Mouse (Mus musculus) kidney, adult 11 months (tissue): Measurements from ENCODE around the gene Cbfa2t3.

Source experiments
- DNase-seq: peaks from one replicate; pipeline ENCODE4 v3.0.0; 2022

Gene Cbfa2t3

GRCm38 (mm10) chr8:122686879-122687278 lies 12.0 kb downstream of the Cbfa2t3 start:
- no peak for DNase-seq

DNA sequence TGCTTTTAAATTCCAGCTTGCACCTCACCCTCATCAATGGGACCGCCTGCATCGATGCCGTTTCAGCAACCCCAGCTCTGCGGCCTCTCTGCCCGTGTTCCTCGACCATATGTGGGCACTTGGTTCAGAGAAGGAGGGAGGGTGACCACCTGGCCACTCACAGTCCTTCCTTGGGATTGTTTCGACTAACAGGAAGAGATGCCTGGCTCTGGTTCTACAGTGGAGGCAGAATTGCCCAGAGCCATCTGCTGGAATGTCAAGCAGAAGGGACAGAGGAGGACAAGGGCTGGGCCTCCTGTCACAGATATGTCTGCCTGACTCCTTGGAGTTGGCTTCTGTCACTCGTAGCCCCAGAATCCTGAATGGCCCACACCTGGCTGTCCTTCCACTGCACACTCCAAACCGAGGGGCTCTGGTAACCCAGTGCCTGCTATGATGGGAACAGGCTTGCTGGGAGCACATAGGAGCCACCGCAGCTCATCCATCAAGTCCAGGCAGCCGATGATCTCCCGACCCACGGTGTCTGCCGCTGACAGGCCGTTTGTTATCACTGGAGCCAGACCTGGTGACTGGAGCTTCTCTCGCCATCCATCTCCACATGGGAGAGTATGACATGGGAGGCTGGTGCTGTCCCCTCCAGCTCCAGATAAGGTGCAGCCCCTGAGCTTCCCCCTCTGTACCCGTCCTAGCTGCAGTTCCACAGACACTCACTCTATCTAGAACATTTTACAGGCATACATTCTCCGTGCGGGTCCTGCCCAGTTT lies 13.6 kb downstream of the Cbfa2t3 start:
- no peak for DNase-seq

DNA sequence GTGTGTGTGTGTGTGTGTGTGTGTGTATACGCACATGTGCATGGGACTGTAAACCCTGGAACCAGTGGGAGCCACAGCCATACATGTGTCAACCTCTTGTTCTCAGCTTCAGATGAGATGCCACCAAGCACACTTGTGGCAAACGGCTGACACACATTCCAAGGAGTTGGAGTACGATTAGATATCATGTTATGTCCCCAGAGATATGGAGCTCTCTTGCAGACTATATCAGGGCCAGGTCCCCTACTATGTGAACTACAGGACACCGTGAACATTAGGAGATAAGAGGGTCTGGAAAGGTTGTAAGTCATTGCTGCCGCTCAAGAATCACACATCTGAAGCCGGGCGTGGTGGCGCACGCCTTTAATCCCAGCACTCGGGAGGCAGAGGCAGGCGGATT lies 16.1 kb downstream of the Cbfa2t3 start:
- DNase-seq = no peak

DNA sequence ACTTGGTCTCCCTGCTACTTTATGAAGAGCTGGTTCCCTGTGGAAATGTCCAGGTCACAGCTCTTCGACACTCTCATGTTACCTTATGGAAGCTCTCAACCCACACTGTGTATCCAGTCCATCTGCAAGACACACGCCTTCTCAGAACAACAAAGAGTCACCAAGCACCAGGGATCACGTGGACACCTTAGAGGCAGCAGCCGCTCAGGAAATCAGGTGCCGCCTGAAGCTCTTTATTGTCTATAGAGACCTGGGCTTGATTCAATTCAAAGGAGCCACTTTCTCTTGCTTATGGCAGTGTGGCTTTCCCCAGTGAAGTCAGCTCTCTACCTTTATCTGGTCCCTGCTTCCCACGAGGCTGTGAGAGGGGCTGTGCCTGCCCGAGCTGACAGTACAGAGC lies 18.7 kb downstream of the Cbfa2t3 start:
- DNase-seq = no peak

DNA sequence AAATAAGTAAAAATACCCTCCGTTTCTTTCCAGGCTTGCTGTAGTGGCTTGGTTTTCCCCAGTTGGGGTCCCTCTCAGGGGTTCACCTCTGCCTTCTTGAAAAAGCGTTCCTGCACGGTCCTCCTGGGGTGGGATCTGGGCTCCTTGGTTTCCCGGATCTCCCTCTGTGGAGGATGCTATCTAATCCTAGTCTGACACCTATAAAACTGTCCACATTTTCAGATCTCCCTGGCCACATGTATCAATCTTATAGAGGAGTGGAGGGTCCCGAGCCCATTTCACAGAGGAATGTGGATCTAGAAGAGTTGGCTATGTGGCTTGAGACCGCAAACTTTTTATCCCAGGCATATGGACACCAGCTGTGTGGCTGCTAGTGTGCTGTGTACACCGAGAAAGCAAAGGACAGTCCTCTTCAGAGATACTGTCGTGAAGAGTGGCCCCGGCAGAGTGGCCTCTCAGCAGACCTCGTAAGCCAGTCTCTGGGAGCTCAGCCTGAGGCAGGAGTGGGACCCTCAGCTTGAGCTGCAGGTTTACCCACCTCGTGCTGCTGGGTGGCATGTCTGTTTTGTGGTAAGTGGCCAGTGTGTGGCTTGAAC lies 19.5 kb downstream of the Cbfa2t3 start:
- DNase-seq = no peak

DNA sequence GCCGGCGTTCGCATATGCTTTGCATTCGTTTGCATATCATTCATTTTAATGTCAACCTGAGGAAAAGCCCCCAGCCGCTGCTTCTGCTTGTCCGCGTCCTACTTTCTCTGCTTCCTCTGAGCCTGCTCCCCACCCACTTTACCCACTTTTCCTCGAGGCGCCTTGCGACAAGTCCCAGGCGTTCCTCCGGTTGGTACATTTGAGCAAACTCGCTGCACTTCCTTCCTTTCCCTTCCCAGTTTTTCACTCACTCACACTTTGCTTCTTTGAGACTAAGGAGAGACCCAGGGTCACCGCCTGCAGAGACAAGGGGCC lies 20.1 kb downstream of the Cbfa2t3 start:
- DNase-seq = no peak

- peak; percentile 58 for DNase-seq
Measured at GRCm38 (mm10) chr8:122678061-122678895, 20.6 kb downstream of the Cbfa2t3 start.

DNA sequence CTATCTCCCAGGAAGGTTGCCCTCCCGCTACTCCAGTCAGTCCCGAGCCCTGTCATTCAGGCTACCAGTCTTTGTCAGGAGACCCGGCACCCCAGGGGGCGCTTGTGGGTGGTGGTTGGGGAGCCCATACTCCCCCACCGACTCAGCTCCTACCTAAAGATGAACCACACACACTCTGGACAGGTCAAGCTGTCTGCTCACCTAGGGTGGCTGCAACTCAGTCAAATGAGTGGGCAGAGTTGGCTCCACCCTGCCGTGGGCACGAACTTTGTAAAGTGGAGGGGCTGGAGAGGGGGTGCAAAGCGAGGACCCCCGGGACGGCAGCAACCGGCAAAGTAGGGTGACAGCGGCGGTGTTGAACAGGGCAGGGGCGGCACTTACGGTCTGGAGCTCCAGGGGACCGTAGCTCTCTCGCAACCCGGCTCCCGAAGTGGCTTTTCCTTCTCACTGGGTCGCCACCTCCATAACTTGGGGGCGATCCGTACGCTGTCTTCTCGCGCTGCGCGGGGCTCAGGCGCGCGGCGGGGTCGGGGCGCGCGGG lies 21.4 kb downstream of the Cbfa2t3 start:
- DNase-seq = no peak

- peak; percentile 72 for DNase-seq
Measured at GRCm38 (mm10) chr8:122676621-122677480, 22.1 kb downstream of the Cbfa2t3 start.

- DNase-seq = no peak
Measured at GRCm38 (mm10) chr8:122675596-122676420, 23.1 kb downstream of the Cbfa2t3 start.

DNA sequence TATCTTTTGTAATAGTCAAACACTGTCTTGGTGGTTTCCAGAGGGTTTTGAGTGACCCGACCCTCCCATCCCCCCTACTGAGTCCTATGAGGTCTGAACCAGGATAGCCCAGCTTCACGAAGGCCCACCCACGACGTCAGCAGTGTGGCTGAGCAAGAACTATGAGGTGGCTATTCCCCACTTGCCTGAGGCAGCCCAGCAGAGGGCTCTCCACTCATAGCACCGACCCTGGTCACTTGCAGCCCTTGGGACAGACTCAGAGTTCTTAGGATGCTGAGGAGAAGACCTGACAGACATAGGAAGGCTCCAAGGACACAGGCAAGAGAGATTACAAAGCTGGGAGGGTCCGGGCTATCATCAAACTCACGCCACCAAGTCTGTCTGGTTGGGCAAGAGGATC lies 23.9 kb downstream of the Cbfa2t3 start:
- DNase-seq = no peak

GRCm38 (mm10) chr8:122673989-122674388 lies 24.9 kb downstream of the Cbfa2t3 start:
- DNase-seq = no peak

DNA sequence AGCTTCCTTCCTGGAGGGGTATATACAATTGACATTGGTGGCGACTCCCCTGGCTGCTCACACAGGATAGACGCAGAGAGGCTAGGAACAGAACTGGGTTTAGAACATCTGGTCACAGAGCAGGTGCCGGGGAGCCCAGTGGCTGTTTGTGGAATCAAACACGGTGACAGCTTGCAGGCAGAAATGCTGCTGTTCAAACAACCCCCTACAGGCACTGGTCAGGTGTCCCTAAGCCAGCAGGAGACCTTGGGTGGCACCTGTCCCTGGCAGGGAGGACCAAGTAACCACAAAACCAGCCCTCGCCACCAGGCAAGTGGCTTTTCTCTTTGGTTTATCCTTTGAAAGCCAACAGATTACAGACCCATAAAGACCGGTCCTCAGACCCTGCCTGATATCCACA lies 27.0 kb downstream of the Cbfa2t3 start:
- DNase-seq = no peak

- DNase-seq = no peak
Measured at GRCm38 (mm10) chr8:122670718-122671117, 28.2 kb downstream of the Cbfa2t3 start.

DNA sequence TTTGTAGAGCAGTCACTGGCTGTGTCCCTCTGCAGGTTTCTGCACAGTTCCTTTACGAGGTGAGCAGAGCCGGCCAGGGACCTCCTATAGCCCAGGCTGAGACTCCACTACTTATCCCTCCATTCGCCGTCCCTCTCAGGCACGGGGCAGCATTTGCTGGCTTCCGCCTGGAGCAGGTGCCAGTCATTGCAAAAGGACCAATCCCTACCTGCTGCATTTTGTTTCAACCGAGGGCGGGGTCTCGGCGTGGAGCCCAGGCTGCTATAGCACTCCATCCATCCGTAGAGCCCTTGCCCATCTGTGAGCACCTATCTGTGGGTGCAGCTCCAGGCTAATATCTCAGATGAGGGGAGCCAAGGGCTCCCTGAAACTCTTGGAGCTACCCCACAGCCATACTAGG lies 28.9 kb downstream of the Cbfa2t3 start:
- DNase-seq = no peak

DNA sequence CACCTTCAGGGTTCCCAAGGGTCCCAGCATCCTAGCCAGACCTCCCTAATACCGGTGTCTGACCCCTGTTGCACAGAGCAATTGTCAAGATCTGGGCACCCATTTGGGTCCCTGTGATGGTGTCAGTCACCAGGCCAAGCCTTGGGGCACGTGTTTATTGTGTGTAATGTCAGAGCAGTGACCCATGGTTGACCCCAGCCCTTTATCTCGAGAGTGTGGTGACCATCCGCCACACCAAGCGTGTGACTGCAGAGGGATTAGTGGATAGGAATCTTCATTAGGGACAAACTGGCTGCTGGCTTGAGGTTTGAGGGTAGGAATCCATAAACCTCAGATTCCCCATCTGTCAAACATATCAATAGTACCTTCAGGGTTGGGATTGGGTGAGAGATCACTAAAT lies 29.5 kb downstream of the Cbfa2t3 start:
- DNase-seq = no peak

GRCm38 (mm10) chr8:122667854-122668253 lies 31.1 kb downstream of the Cbfa2t3 start:
- DNase-seq = peak; percentile 36

- DNase-seq = no peak
Measured at GRCm38 (mm10) chr8:122666827-122667226, 32.1 kb downstream of the Cbfa2t3 start.

DNA sequence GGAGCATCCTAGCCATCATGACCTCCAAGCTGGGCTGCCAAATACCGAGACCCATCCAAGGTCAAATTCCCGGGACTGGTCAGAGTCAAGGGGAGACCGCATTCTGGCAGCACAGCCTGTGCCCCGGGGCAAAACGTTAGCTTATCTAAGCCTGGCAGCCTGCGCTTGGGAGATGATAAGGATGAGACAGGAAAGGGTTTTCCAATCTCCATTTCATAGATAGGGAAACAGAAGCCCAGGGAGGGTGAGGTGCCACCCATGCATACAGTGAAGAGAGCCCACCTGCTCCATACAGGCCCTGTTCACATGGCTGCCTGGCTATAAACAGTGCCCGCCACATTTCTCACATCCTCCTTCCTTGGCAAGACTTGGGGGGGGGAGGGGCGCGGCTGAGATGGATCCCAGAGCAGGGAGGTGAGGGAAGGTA lies 32.6 kb downstream of the Cbfa2t3 start:
- peak; percentile 69 for DNase-seq

GRCm38 (mm10) chr8:122665667-122666316 lies 33.1 kb downstream of the Cbfa2t3 start:
- peak; percentile 63 for DNase-seq

GRCm38 (mm10) chr8:122665221-122665620 lies 33.7 kb downstream of the Cbfa2t3 start:
- DNase-seq = peak; percentile 79
